Mouse (Mus musculus) brain, embryonic 14.5 days (tissue): ENCODE measurements around the gene Gapvd1.

ENCODE experiments used
- CTCF ChIP-seq: fragments of 200-500 bp; IDR thresholded peaks from 2 replicates; pipeline ENCODE4 v1.5.1; 2012; ENCODE audit warnings: inconsistent platforms, mild to moderate bottlenecking, moderate library complexity, borderline replicate concordance; ENCODE audit not compliant: insufficient read depth, insufficient read length; ENCODE audit errors: extremely low read depth
- POLR2A ChIP-seq: fragments of 200-500 bp; IDR thresholded peaks from 2 replicates; pipeline ENCODE4 v1.6.1; 2012; ENCODE audit warnings: mild to moderate bottlenecking, inconsistent platforms, borderline replicate concordance; ENCODE audit not compliant: poor library complexity, insufficient read depth, insufficient read length, severe bottlenecking; ENCODE audit errors: extremely low read depth

DNA sequence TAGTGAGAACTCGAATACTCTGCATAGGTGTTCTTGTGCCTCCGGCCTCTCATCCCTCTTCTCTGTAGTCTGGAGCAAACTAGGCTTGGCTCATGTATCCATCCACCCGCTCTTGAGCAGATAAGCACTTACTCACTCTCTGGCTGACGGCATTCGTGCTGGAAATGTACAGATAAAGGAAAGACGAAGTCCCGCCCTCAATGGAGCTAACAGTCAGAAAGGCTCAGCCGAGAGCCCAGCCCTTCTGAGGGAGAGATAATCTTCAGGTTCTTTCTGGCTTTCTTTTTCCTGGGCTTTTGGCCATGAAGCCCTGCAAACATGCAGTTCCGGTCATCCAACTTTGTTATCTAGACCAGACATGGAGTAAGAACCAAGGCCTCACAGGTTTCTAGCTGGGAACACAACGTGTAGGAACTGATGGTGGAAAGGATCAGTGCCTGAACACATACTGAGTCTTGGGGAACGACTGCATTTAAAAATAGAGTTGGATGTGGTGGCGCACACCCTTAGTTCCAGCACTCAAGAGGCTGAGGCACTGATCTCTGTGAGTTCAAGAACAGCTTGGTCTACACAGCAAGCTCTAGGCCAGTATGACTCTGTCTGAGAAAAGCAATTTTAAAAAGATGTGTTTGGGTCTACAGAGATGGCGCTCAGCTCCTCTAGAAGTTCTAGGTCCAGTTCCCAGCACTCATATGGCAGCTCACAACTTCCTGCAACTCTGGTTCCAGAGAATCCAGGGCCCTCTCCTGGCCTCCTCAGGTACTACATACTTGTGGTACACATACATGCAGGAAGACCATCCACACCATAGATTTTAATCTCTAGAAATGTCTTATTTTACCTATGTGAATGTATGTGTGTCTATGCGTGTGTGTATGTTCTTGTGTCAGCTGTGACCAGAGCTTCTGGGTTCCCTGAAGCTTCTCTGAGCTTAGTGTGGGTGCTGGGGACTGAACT lies 28.3 kb upstream of the Gapvd1 start:
- TF ChIP-seq POLR2A (no peak), CTCF (no peak)
